Mouse (Mus musculus): ENCODE data around the gene Ubtd1. TPM values are rescaled to one million over a fixed set of nuclear protein-coding genes. Genes with fewer than 3 reads are reported as not detected.

The Ubtd1 gene
- polyA plus RNA-seq, 1 experiment from 2014 or later, result 4.9 TPM

DNA sequence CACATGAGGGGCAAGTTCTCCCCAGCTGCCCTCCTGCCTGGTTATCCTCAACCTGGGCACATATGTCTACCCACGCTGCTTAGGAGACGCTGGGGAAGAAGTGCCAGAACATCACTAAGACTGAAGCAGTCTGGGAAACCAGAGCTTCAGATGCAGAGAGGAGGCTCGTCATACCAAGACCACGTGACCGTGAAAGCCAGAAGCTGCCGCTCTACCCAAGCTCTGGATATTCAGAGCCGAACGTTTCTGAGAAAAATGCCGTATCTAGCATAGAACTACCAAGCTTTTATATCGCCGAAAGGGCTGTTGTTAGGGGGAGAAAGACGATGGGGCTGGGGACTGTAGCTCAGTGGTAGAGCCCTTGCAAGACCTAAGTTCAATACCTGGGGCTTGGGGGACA is 56.7 kb downstream of the Ubtd1 start:
- H3K9me3 ChIP-seq (replicated peaks; ENCODE audit: control insufficient read depth, low read length), result no peaks in the 10 kb centered on the region
- no peak overlapping the region for H3K27ac ChIP-seq (ENCODE audit: low read length)
- H3K36me3 ChIP-seq (ENCODE audit: control insufficient read depth, insufficient read depth), result no peaks in the 10 kb centered on the region
- no peak overlapping the region for H3K4me2 ChIP-seq (ENCODE audit: low read depth, low read length)
- no peak overlapping the region for H3K4me3 ChIP-seq (ENCODE audit: low read depth, low read length)
- H3K9ac ChIP-seq (ENCODE audit: low read depth, low read length), result no peak overlapping the region
- no peaks in the 10 kb centered on the region; the same call in 1 of the 2 replicates for H3K4me1 ChIP-seq (ENCODE audit: control insufficient read depth, low read depth, low read length)
- ATAC-seq (ENCODE audit: low read depth), result no peak
- 72% methylated on average over 12 of the region's 12 CpGs for WGBS (ENCODE audit: insufficient replicate concordance)
- H3K27me3 ChIP-seq (ENCODE audit: control insufficient read depth, insufficient read depth, low read depth, low read length), result no peaks in the 10 kb centered on the region; the same call in 1 of the 2 replicates

- WGBS (ENCODE audit: insufficient replicate concordance), result 70% methylated on average over 6 of the region's 6 CpGs
- Histone ChIP-seq H3K36me3 (ENCODE audit: control insufficient read depth, insufficient read depth) (no peaks in the 10 kb centered on the region), H3K4me2 (ENCODE audit: low read depth, low read length) (no peak overlapping the region), H3K9me3 (replicated peaks; ENCODE audit: control insufficient read depth, low read length) (no peaks in the 10 kb centered on the region), H3K27ac (ENCODE audit: low read length) (no peak overlapping the region), H3K4me3 (ENCODE audit: low read depth, low read length) (no peak overlapping the region), H3K9ac (ENCODE audit: low read depth, low read length) (no peak overlapping the region), H3K27me3 (ENCODE audit: control insufficient read depth, insufficient read depth, low read depth, low read length) (no peaks in the 10 kb centered on the region; the same call in 1 of the 2 replicates), H3K4me1 (ENCODE audit: control insufficient read depth, low read depth, low read length) (no peaks in the 10 kb centered on the region; the same call in 1 of the 2 replicates)
- ATAC-seq (ENCODE audit: low read depth), result no peak
Measured at GRCm38 (mm10) chr19:42043988-42044387, 62.4 kb downstream of the Ubtd1 start.

DNA sequence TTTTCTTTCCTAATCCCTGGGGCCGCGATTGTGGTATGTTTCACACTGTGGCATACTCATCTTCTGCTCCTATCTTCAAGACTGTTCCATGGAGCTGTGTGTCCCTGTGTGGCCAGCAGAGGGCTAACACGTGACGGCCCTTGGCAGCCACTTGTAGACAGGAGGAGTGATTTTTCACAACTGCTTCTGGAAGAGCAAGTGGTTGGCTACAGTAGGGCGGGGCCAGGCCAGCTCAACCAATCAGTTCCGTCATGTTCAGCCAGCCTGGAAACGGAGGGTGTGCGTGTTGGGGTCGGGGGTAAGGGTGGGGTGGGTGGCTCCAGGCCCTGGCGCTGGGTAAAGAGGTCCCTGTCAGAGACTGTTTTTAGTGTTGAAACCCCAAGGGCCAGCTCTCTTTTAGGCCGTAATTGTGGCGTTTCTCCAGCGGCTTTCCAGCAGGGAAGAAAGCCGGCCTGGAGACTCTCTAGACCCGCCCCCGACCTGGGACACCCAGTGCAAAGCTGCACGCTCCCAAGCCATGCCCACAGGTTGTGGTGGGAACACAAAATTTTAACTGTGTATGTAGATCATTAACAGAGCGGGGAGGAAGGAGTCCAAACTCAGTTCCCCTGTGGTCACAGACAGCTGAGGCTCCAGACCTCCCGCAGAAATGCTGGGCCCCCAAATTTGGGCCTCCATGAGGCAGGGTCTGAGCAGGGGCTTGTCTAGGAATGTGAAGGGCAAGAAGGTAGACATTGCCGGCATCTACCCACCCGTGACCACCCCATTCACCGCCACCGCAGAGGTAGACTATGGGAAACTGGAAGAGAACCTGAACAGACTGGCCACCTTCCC is 63.9 kb downstream of the Ubtd1 start, which contains the start of gene Hoga1:
TSS of gene Hoga1 (plus strand) at position 342 of the 834 bp plus-strand sequence.
- Histone ChIP-seq H3K9me3 (replicated peaks; ENCODE audit: control insufficient read depth, low read length) (no peaks in the 10 kb centered on the region), H3K4me1 (ENCODE audit: control insufficient read depth, low read depth, low read length) (no peaks in the 10 kb centered on the region; the same call in 1 of the 2 replicates), H3K9ac (ENCODE audit: low read depth, low read length) (peak within 1 kb of the TSS; percentile 53), H3K27me3 (ENCODE audit: control insufficient read depth, insufficient read depth, low read depth, low read length) (no peaks in the 10 kb centered on the region; the same call in 1 of the 2 replicates), H3K27ac (ENCODE audit: low read length) (peak within 1 kb of the TSS; percentile 67), H3K4me2 (ENCODE audit: low read depth, low read length) (peak within 1 kb of the TSS; percentile 40), H3K4me3 (ENCODE audit: low read depth, low read length) (peak within 1 kb of the TSS; percentile 54), H3K36me3 (ENCODE audit: control insufficient read depth, insufficient read depth) (no peaks in the 10 kb centered on the region)
- WGBS (ENCODE audit: insufficient replicate concordance), result 15% methylated on average over 23 of the region's 23 CpGs
- peak; percentile 89 for ATAC-seq (ENCODE audit: low read depth)

DNA sequence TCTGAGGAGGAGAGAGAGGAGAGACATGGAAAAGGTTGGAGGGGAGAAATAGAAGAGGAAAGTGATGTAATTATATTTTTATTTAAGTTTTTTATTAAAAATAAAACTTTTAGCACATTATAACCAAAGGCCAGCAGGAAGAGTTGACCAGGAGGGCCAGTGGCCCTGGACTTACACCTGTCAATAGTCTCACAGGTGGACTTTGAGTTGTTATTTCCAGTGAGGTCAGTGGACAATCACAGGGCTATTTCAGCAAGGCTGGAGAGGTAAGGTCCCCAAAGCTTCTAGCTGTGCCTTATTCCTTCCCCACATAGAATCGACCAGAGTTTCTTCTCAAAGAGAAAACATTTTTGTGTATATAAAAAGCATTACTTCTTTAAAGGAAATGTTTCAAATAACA is 68.7 kb downstream of the Ubtd1 start:
- no peak overlapping the region for H3K9ac ChIP-seq (ENCODE audit: low read depth, low read length)
- peak overlapping the region; percentile 78 for H3K27ac ChIP-seq (ENCODE audit: low read length)
- H3K4me2 ChIP-seq (ENCODE audit: low read depth, low read length), result no peak overlapping the region
- 37% methylated on average over 1 of the region's 1 CpGs for WGBS (ENCODE audit: insufficient replicate concordance)
- H3K27me3 ChIP-seq (ENCODE audit: control insufficient read depth, insufficient read depth, low read depth, low read length), result no peaks in the 10 kb centered on the region
- H3K36me3 ChIP-seq (ENCODE audit: control insufficient read depth, insufficient read depth), result no peaks in the 10 kb centered on the region
- peak; percentile 52 for ATAC-seq (ENCODE audit: low read depth)
- H3K4me3 ChIP-seq (ENCODE audit: low read depth, low read length), result no peak overlapping the region
- no peaks in the 10 kb centered on the region; the same call in 1 of the 2 replicates for H3K4me1 ChIP-seq (ENCODE audit: control insufficient read depth, low read depth, low read length)
- H3K9me3 ChIP-seq (replicated peaks; ENCODE audit: control insufficient read depth, low read length), result no peaks in the 10 kb centered on the region

GRCm38 (mm10) chr19:42051351-42051750 is 69.8 kb downstream of the Ubtd1 start:
- Histone ChIP-seq H3K36me3 (ENCODE audit: control insufficient read depth, insufficient read depth) (no peaks in the 10 kb centered on the region), H3K4me2 (ENCODE audit: low read depth, low read length) (no peak overlapping the region), H3K9ac (ENCODE audit: low read depth, low read length) (no peak overlapping the region), H3K27ac (ENCODE audit: low read length) (no peak overlapping the region), H3K4me3 (ENCODE audit: low read depth, low read length) (no peak overlapping the region), H3K4me1 (ENCODE audit: control insufficient read depth, low read depth, low read length) (no peaks in the 10 kb centered on the region), H3K27me3 (ENCODE audit: control insufficient read depth, insufficient read depth, low read depth, low read length) (no peaks in the 10 kb centered on the region), H3K9me3 (replicated peaks; ENCODE audit: control insufficient read depth, low read length) (no peaks in the 10 kb centered on the region)
- no peak for ATAC-seq (ENCODE audit: low read depth)
- 73% methylated on average over 3 of the region's 3 CpGs for WGBS (ENCODE audit: insufficient replicate concordance)

GRCm38 (mm10) chr19:42051948-42052347 is 70.4 kb downstream of the Ubtd1 start, which contains the start of gene 4933411K16Rik:
Gene 4933411K16Rik (plus strand): TSS chr19:42052248.
- ATAC-seq (ENCODE audit: low read depth), result no peak
- Histone ChIP-seq H3K27ac (ENCODE audit: low read length) (no peak within 1 kb of the TSS), H3K9me3 (replicated peaks; ENCODE audit: control insufficient read depth, low read length) (no peaks in the 10 kb centered on the region), H3K27me3 (ENCODE audit: control insufficient read depth, insufficient read depth, low read depth, low read length) (no peaks in the 10 kb centered on the region), H3K9ac (ENCODE audit: low read depth, low read length) (no peak within 1 kb of the TSS), H3K36me3 (ENCODE audit: control insufficient read depth, insufficient read depth) (no peaks in the 10 kb centered on the region), H3K4me3 (ENCODE audit: low read depth, low read length) (no peak within 1 kb of the TSS), H3K4me1 (ENCODE audit: control insufficient read depth, low read depth, low read length) (no peaks in the 10 kb centered on the region), H3K4me2 (ENCODE audit: low read depth, low read length) (no peak within 1 kb of the TSS)
- 78% methylated on average over 4 of the region's 4 CpGs for WGBS (ENCODE audit: insufficient replicate concordance)

DNA sequence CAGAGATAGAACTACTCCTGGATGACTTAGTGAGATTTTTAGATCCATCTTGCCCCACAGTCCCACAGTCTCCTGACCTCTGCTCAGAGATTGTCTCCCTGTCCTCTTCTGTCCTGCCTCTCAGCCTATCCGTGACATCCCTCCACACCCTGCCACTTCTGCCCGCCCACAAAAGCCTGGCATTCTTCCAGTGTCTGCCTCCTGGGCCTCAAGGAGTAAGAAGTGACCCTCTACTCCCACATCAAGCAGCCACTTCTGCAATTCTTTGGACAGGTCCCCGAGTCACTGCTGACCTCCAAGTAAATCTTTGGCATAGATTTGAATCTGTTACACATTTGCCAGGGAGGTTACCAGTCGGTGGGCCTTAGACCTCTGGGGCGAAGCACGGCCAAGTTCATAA is 72.7 kb downstream of the Ubtd1 start:
- no peak overlapping the region for H3K27ac ChIP-seq (ENCODE audit: low read length)
- no peak overlapping the region for H3K4me2 ChIP-seq (ENCODE audit: low read depth, low read length)
- ATAC-seq (ENCODE audit: low read depth), result no peak
- 53% methylated on average over 6 of the region's 6 CpGs for WGBS (ENCODE audit: insufficient replicate concordance)
- H3K4me3 ChIP-seq (ENCODE audit: low read depth, low read length), result no peak overlapping the region
- H3K36me3 ChIP-seq (ENCODE audit: control insufficient read depth, insufficient read depth), result no peaks in the 10 kb centered on the region
- no peaks in the 10 kb centered on the region for H3K27me3 ChIP-seq (ENCODE audit: control insufficient read depth, insufficient read depth, low read depth, low read length)
- no peaks in the 10 kb centered on the region for H3K4me1 ChIP-seq (ENCODE audit: control insufficient read depth, low read depth, low read length)
- no peak overlapping the region for H3K9ac ChIP-seq (ENCODE audit: low read depth, low read length)
- no peaks in the 10 kb centered on the region for H3K9me3 ChIP-seq (replicated peaks; ENCODE audit: control insufficient read depth, low read length)

DNA sequence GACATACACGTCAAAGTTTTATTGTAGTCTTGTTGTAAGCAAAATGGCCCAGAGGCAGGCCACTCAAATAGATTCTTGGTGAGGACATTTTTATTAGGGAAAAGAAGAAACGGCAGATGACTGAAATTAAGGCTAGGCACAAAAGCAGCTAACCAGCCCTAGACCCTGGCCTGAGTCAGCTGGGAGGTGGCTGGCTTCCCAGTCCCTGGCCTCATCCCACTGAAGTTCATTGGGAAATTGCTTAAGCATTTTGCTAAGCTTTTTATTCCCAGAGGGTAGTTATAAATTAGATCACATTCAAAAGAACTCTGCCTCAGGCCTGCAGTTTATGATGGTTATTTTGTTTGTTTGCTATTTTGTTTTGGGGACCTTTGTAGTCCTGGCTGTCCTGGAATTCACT is 74.3 kb downstream of the Ubtd1 start:
- H3K36me3 ChIP-seq (ENCODE audit: control insufficient read depth, insufficient read depth), result no peaks in the 10 kb centered on the region
- H3K9me3 ChIP-seq (replicated peaks; ENCODE audit: control insufficient read depth, low read length), result no peaks in the 10 kb centered on the region
- H3K4me2 ChIP-seq (ENCODE audit: low read depth, low read length), result no peak overlapping the region
- ATAC-seq (ENCODE audit: low read depth), result no peak
- H3K4me1 ChIP-seq (ENCODE audit: control insufficient read depth, low read depth, low read length), result peaks cover under 1% of the 10 kb centered on the region; the same call in 1 of the 2 replicates
- H3K27ac ChIP-seq (ENCODE audit: low read length), result no peak overlapping the region
- H3K27me3 ChIP-seq (ENCODE audit: control insufficient read depth, insufficient read depth, low read depth, low read length), result no peaks in the 10 kb centered on the region
- H3K9ac ChIP-seq (ENCODE audit: low read depth, low read length), result no peak overlapping the region
- 72% methylated on average over 2 of the region's 2 CpGs for WGBS (ENCODE audit: insufficient replicate concordance)
- H3K4me3 ChIP-seq (ENCODE audit: low read depth, low read length), result no peak overlapping the region

- no peak overlapping the region for H3K9ac ChIP-seq (ENCODE audit: low read depth, low read length)
- no peaks in the 10 kb centered on the region for H3K27me3 ChIP-seq (ENCODE audit: control insufficient read depth, insufficient read depth, low read depth, low read length)
- peaks cover 2% of the 10 kb centered on the region; the same call in 1 of the 2 replicates for H3K4me1 ChIP-seq (ENCODE audit: control insufficient read depth, low read depth, low read length)
- no peaks in the 10 kb centered on the region for H3K9me3 ChIP-seq (replicated peaks; ENCODE audit: control insufficient read depth, low read length)
- no peak overlapping the region for H3K27ac ChIP-seq (ENCODE audit: low read length)
- H3K4me3 ChIP-seq (ENCODE audit: low read depth, low read length), result no peak overlapping the region
- H3K4me2 ChIP-seq (ENCODE audit: low read depth, low read length), result no peak overlapping the region
- H3K36me3 ChIP-seq (ENCODE audit: control insufficient read depth, insufficient read depth), result no peaks in the 10 kb centered on the region
- 60% methylated on average over 6 of the region's 6 CpGs for WGBS (ENCODE audit: insufficient replicate concordance)
- no peak for ATAC-seq (ENCODE audit: low read depth)
Measured at GRCm38 (mm10) chr19:42056719-42057409, 75.3 kb downstream of the Ubtd1 start.
